Mouse (Mus musculus) stomach, postnatal 0 days (tissue): ENCODE results near the gene Rasgrp2. TPM values are rescaled to one million over a fixed set of nuclear protein-coding genes. Genes with fewer than 3 reads are reported as not detected.
A peak's percentile ranks its signal among the peaks of the same experiment; 100 is the strongest.

Experiments
- ATAC-seq: fragments of 200-750 bp; cut with Nextera tagmentation; 2 replicates; pipeline ENCODE4 v1.8.0; 2017; ENCODE audit not compliant: low FRiP score, low TSS enrichment
- DNase-seq: peaks from one replicate; pipeline ENCODE4 v3.0.0-alpha.2; 2016; ENCODE audit warnings: low spot score
- H3K27ac ChIP-seq: fragments of 300-500 bp; sonication (generic); replicated peaks from 2 replicates; pipeline ENCODE4 v1.5.1; 2014; ENCODE audit warnings: mild to moderate bottlenecking, control low read depth
- H3K27me3 ChIP-seq: fragments of 300-500 bp; sonication (generic); 2 replicates; pipeline ENCODE4 v1.6.1; 2014; ENCODE audit warnings: low read length; ENCODE audit not compliant: control insufficient read depth, insufficient read depth
- H3K36me3 ChIP-seq: fragments of 300-500 bp; sonication (generic); 2 replicates; pipeline ENCODE4 v1.6.1; 2014; ENCODE audit warnings: low read length, mixed read lengths; ENCODE audit not compliant: control insufficient read depth, insufficient read depth
- H3K4me1 ChIP-seq: fragments of 300-500 bp; sonication (generic); replicated peaks from 2 replicates; pipeline ENCODE4 v1.6.1; 2014; ENCODE audit warnings: antibody characterized with exemption; ENCODE audit not compliant: control insufficient read depth, insufficient read depth
- H3K4me2 ChIP-seq: fragments of 300-500 bp; sonication (generic); replicated peaks from 2 replicates; pipeline ENCODE4 v1.6.1; 2014; ENCODE audit warnings: low read depth, mild to moderate bottlenecking, control low read depth, moderate library complexity
- H3K4me3 ChIP-seq: fragments of 300-500 bp; sonication (generic); 2 replicates; pipeline ENCODE4 v1.5.1; 2014; ENCODE audit warnings: low read depth, low read length, control low read depth
- H3K9ac ChIP-seq: fragments of 300-500 bp; sonication (generic); 2 replicates; pipeline ENCODE4 v1.6.1; 2014; ENCODE audit warnings: mild to moderate bottlenecking, low read length, control low read depth, mixed read lengths
- H3K9me3 ChIP-seq: fragments of 300-500 bp; sonication (generic); 2 replicates; pipeline ENCODE4 v1.6.1; 2016; ENCODE audit warnings: low read length; ENCODE audit not compliant: control insufficient read depth
- CTCF ChIP-seq: IDR thresholded peaks from 2 replicates; pipeline ENCODE4 v1.5.1; 2016; ENCODE audit warnings: antibody characterized with exemption, low read depth, mild to moderate bottlenecking, moderate library complexity
- EP300 ChIP-seq: optimal IDR thresholded peaks from 2 replicates; pipeline ENCODE3; 2016; ENCODE audit warnings: antibody characterized with exemption
- WGBS: fragments of 180-500 bp; shearing (Covaris S2); extraction: QIAGEN DNeasy Blood & Tissue Kit; methylation state at CpG from one replicate; pipeline ENCODE4 v1.1.7; 2014; 5-methylcytosine and 5-hydroxymethylcytosine counted together
- polyA plus RNA-seq: library from polyadenylated mRNA; unstranded; fragments of >200 nt; fragmentation: Nextera tagmentation; extraction: Ambion mirVana; gene quantifications from 2 replicates; pipeline ENCODE4 v1.2.1, GENCODE M21; 2015

The Rasgrp2 gene
- polyA plus RNA-seq, 1 experiment from 2014 or later: 57.3 TPM

- no peak for TF ChIP-seq CTCF
- TF ChIP-seq EP300: no peak
- Histone ChIP-seq H3K27me3 (no peaks in the 10 kb centered on the region), H3K9ac (no peak overlapping the region), H3K36me3 (no peaks in the 10 kb centered on the region), H3K4me2 (no peak overlapping the region), H3K27ac (no peak overlapping the region), H3K4me3 (no peak overlapping the region), H3K9me3 (no peaks in the 10 kb centered on the region), H3K4me1 (no peaks in the 10 kb centered on the region)
- WGBS: 70% methylated on average over 10 of the region's 10 CpGs
- no peak for ATAC-seq
- DNase-seq: no peak
Observed at GRCm38 (mm10) chr19:6443016-6443415, 43.9 kb downstream of the Rasgrp2 start.

- Histone ChIP-seq H3K4me2 (no peak overlapping the region), H3K27ac (no peak overlapping the region), H3K36me3 (no peaks in the 10 kb centered on the region), H3K4me3 (no peak overlapping the region), H3K9ac (no peak overlapping the region), H3K27me3 (no peaks in the 10 kb centered on the region), H3K4me1 (no peaks in the 10 kb centered on the region), H3K9me3 (no peaks in the 10 kb centered on the region)
- TF ChIP-seq EP300 (no peak), CTCF (no peak)
- DNase-seq (no peak), ATAC-seq (no peak)
- WGBS: 61% methylated on average over 10 of the region's 10 CpGs
Observed at GRCm38 (mm10) chr19:6445761-6446423, 46.8 kb downstream of the Rasgrp2 start.

GRCm38 (mm10) chr19:6446736-6447437 lies 47.7 kb downstream of the Rasgrp2 start:
- Histone ChIP-seq H3K27me3 (no peaks in the 10 kb centered on the region), H3K9ac (no peak overlapping the region), H3K4me1 (no peaks in the 10 kb centered on the region), H3K4me3 (no peak overlapping the region), H3K9me3 (no peaks in the 10 kb centered on the region), H3K4me2 (no peak overlapping the region), H3K36me3 (no peaks in the 10 kb centered on the region), H3K27ac (no peak overlapping the region)
- 56% methylated on average over 7 of the region's 7 CpGs for WGBS
- DNase-seq (no peak), ATAC-seq (no peak)
- TF ChIP-seq EP300: no peak
- TF ChIP-seq CTCF: no peak

GRCm38 (mm10) chr19:6448752-6449151 lies 49.6 kb downstream of the Rasgrp2 start:
- no peak overlapping the region for H3K4me2 ChIP-seq
- no peak for TF ChIP-seq CTCF
- TF ChIP-seq EP300: no peak
- no peaks in the 10 kb centered on the region for H3K27me3 ChIP-seq
- H3K4me1 ChIP-seq: no peaks in the 10 kb centered on the region
- H3K9me3 ChIP-seq: no peaks in the 10 kb centered on the region
- WGBS: 47% methylated on average over 5 of the region's 5 CpGs
- H3K36me3 ChIP-seq: no peaks in the 10 kb centered on the region
- ATAC-seq (no peak), DNase-seq (no peak)
- no peak overlapping the region for H3K9ac ChIP-seq
- H3K4me3 ChIP-seq: no peak overlapping the region
- no peak overlapping the region for H3K27ac ChIP-seq

- Histone ChIP-seq H3K4me3 (no peak overlapping the region), H3K4me1 (no peaks in the 10 kb centered on the region), H3K36me3 (no peaks in the 10 kb centered on the region), H3K9ac (no peak overlapping the region), H3K9me3 (no peaks in the 10 kb centered on the region), H3K27me3 (no peaks in the 10 kb centered on the region), H3K4me2 (no peak overlapping the region), H3K27ac (no peak overlapping the region)
- 69% methylated on average over 7 of the region's 7 CpGs for WGBS
- ATAC-seq (no peak), DNase-seq (no peak)
- TF ChIP-seq CTCF: no peak
- TF ChIP-seq EP300: no peak
Observed at GRCm38 (mm10) chr19:6449841-6450240, 50.7 kb downstream of the Rasgrp2 start.

- TF ChIP-seq EP300 (no peak), CTCF (peak; percentile 92)
- peak overlapping the region; percentile 53 for H3K27ac ChIP-seq
- DNase-seq (peak; percentile 86), ATAC-seq (peak; percentile 89)
- H3K36me3 ChIP-seq: no peaks in the 10 kb centered on the region
- no peak overlapping the region for H3K9ac ChIP-seq
- H3K27me3 ChIP-seq: no peaks in the 10 kb centered on the region
- WGBS: 14% methylated on average over 6 of the region's 6 CpGs
- no peaks in the 10 kb centered on the region for H3K9me3 ChIP-seq
- no peak overlapping the region for H3K4me3 ChIP-seq
- no peak overlapping the region for H3K4me2 ChIP-seq
- no peaks in the 10 kb centered on the region for H3K4me1 ChIP-seq
Observed at GRCm38 (mm10) chr19:6452030-6452494, 52.9 kb downstream of the Rasgrp2 start.
